In the genomic region with DNA sequence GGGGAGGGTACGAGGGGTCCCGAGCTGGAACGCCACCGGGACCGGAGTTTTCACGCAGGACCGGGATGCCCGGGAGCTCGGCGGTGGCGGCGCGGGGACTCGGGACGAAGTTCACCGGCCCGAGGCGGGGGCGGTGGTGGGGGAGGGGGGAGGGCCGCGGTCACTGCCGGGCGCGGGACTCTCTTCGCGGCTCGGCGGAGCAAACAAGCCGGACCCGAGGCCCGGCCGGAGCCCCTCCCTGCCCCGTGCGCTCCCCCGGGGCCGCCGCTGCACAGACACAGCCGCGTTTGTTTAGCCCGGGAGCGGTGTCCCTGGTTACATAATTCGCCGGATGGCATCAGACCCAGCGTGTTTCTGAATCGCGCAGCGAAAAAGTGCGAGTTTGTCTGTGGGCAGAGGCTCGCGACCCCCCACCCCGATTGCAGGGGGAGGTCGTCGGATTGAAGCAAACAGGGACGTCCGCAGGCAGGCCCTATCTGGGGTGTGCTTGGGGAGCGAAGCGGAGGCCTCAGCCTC, we compare ENCODE assay signal across 8 mouse cellular contexts. TPM values are rescaled to one million over a fixed set of nuclear protein-coding genes. Genes with fewer than 3 reads are reported as not detected.
DNase-seq lines count a peak whose midpoint lies in the region; ATAC-seq and TF ChIP-seq lines count a peak whose summit lies in the region.

No protein-coding gene starts in this region.

- H3K9ac ChIP-seq in MEL (ENCODE audit: control insufficient read depth, low read depth, low read length, poor library complexity, severe bottlenecking) = peak overlapping the region; percentile 76
- H3K9ac ChIP-seq in heart, embryonic 12.5 days = peak overlapping the region; percentile 100
- peak overlapping the region; percentile 97 for H3K9ac ChIP-seq in lung, embryonic 15.5 days

- no peak overlapping the region for H3K27ac ChIP-seq in MEL (ENCODE audit: control insufficient read depth, low read depth, low read length)
- peak overlapping the region; percentile 98 for H3K27ac ChIP-seq in heart, embryonic 12.5 days (ENCODE audit: poor library complexity, severe bottlenecking)
- H3K27ac ChIP-seq in lung, embryonic 15.5 days = peak overlapping the region; percentile 99

- peaks cover 0 to 5% of the 10 kb centered on the region in 2 experiments; a peak in 3 of 4 replicates for H3K36me3 ChIP-seq in MEL (ENCODE audit: control insufficient read depth in 1 of 2, insufficient read depth in 2 of 2, low read length in 2 of 2)
- H3K36me3 ChIP-seq in heart, embryonic 12.5 days = no peaks in the 10 kb centered on the region; the same call in 1 of the 2 replicates
- no peaks in the 10 kb centered on the region; the same call in 1 of the 2 replicates for H3K36me3 ChIP-seq in lung, embryonic 15.5 days

- no peak for TF ChIP-seq RAD21 in MEL (IDR thresholded peaks at IDR 0.05; ENCODE audit: low read depth, low read length)

- ATAC-seq in heart, embryonic 12.5 days (ENCODE audit: insufficient number of reproducible peaks, low FRiP score) = no peak
- ATAC-seq in lung, embryonic 15.5 days (ENCODE audit: borderline replicate concordance, extremely low read depth, low FRiP score, low TSS enrichment) = no peak

- H3K79me2 ChIP-seq in MEL (ENCODE audit: control insufficient read depth, insufficient read depth, low read length, poor library complexity) = peaks cover 36% of the 10 kb centered on the region

- no peak for TF ChIP-seq EP300 in MEL (IDR thresholded peaks at IDR 0.05; ENCODE audit: low read depth in 1 of 2, low read length in 2 of 2)

- H3K27me3 ChIP-seq in MEL (ENCODE audit: control insufficient read depth in 1 of 2, insufficient read depth in 2 of 2, low read length in 2 of 2) = peaks cover 0 to 5% of the 10 kb centered on the region in 2 experiments; a peak in 3 of 4 replicates
- H3K27me3 ChIP-seq in heart, embryonic 12.5 days (replicated peaks) = no peaks in the 10 kb centered on the region
- no peaks in the 10 kb centered on the region for H3K27me3 ChIP-seq in lung, embryonic 15.5 days

- TF ChIP-seq CTCF in MEL (IDR thresholded peaks at IDR 0.05 in 2 of 3, conservative IDR thresholded peaks at IDR 0.05 in 1 of 3; ENCODE audit: control insufficient read depth in 1 of 3, insufficient read depth in 1 of 3, low read depth in 2 of 3, low read length in 3 of 3, poor library complexity in 1 of 3, severe bottlenecking in 1 of 3) = no peak

- under 1% methylated on average over 51 of the region's 57 CpGs for WGBS in heart, embryonic 12.5 days
- WGBS in lung, embryonic 15.5 days = under 1% methylated on average over 48 of the region's 57 CpGs

- DNase-seq in 3134 (ENCODE audit: extremely low read depth, insufficient read length, low spot score) (peak; percentile 58), MEL (ENCODE audit: low read depth, low spot score) (peak; percentile 39)
- DNase-seq in embryo, embryonic 10 days (ENCODE audit: low spot score) = peak; percentile 55
- peak; percentile 35 to 73 for DNase-seq in layer of hippocampus, adult 18-20 months (ENCODE audit: low spot score in 2 of 2)
- DNase-seq in right cerebral cortex, postnatal 14 days = peak; percentile 41
- DNase-seq in urinary bladder, adult 18-20 months (ENCODE audit: low spot score in 2 of 2) = no peak

- peaks cover 2 to 17% of the 10 kb centered on the region in 2 experiments; a peak in 2 of 4 replicates for H3K4me1 ChIP-seq in MEL (ENCODE audit: control insufficient read depth in 1 of 2, insufficient read depth in 2 of 2, low read length in 2 of 2)
- H3K4me1 ChIP-seq in heart, embryonic 12.5 days (replicated peaks) = peaks cover 49% of the 10 kb centered on the region
- peaks cover 71% of the 10 kb centered on the region for H3K4me1 ChIP-seq in lung, embryonic 15.5 days

- H3K4me3 ChIP-seq in MEL (ENCODE audit: control insufficient read depth in 1 of 2, insufficient read depth in 1 of 2, low read depth in 2 of 2, low read length in 2 of 2) = peak overlapping the region; percentile 76 to 89
- peak overlapping the region; percentile 100 for H3K4me3 ChIP-seq in heart, embryonic 12.5 days
- peak overlapping the region; percentile 92 for H3K4me3 ChIP-seq in lung, embryonic 15.5 days

- H3K4me2 ChIP-seq in heart, embryonic 12.5 days = peak overlapping the region; percentile 96
- peak overlapping the region; percentile 92 for H3K4me2 ChIP-seq in lung, embryonic 15.5 days

- 0 out of 4 replicates have a peak, but pooled peaks of 1 of the 2 experiments have one; percentile 25 for TF ChIP-seq POLR2A in MEL (IDR thresholded peaks at IDR 0.05; ENCODE audit: control insufficient read depth in 1 of 2, insufficient read depth in 1 of 2, low read depth in 1 of 2, low read length in 2 of 2, poor library complexity in 1 of 2)

- H3K9me3 ChIP-seq in MEL (replicated peaks; ENCODE audit: insufficient read depth, low read length) = no peaks in the 10 kb centered on the region
- H3K9me3 ChIP-seq in heart, embryonic 12.5 days (replicated peaks) = no peaks in the 10 kb centered on the region
- no peaks in the 10 kb centered on the region for H3K9me3 ChIP-seq in lung, embryonic 15.5 days

TF ChIP-seq in MEL, 35 proteins besides CTCF, POLR2A, EP300 and RAD21:
- TF ChIP-seq MXI1 (IDR thresholded peaks at IDR 0.05; ENCODE audit: low read depth, low read length) = 0 out of 2 replicates have a peak, but pooled peaks have one; percentile 33
- no peak for TF ChIP-seq NELFE (IDR thresholded peaks at IDR 0.05; ENCODE audit: low read depth, low read length)

RNA-seq across cellular contexts. Expression of a gene that starts 1.2 kb away (rescaled TPM):
- 16.7 and 19.3 TPM in 2 replicates for total RNA-seq in MEL (2012; rRNA removed)
- polyA plus RNA-seq in MEL (2012; ENCODE audit: insufficient read depth in 1 of 2, insufficient read length in 2 of 2, low read depth in 1 of 2, low replicate concordance in 2 of 2, missing spikeins in 1 of 2) = 10 to 100 TPM in 1 of 2 experiments, not detected in 1; 69.3 TPM
- 54.0 and 54.6 TPM in 2 replicates for polyA plus RNA-seq in heart, embryonic 12.5 days (2016; fragmentation: Nextera tagmentation; extraction: Ambion mirVana)
- total RNA-seq in layer of hippocampus, adult 18-20 months (2021) = 100 to 1,000 TPM; 108 to 115 TPM
- polyA plus RNA-seq in lung, embryonic 15.5 days (2015; fragmentation: Nextera tagmentation; extraction: Ambion mirVana) = 68.6 and 73.1 TPM in 2 replicates

RNA-seq across cellular contexts. Expression of a gene that starts 20.8 kb away (rescaled TPM):
- total RNA-seq in MEL (2012; rRNA removed) = 10.1 and 21.6 TPM in 2 replicates
- polyA plus RNA-seq in MEL (2012; ENCODE audit: insufficient read depth in 1 of 2, insufficient read length in 2 of 2, low read depth in 1 of 2, low replicate concordance in 2 of 2, missing spikeins in 1 of 2) = 10 to 100 TPM; 16.0 to 49.7 TPM
- 0.19 and 0.22 TPM in 2 replicates for polyA plus RNA-seq in heart, embryonic 12.5 days (2016; fragmentation: Nextera tagmentation; extraction: Ambion mirVana)
- under 1 TPM; 0.25 to 0.77 TPM for total RNA-seq in layer of hippocampus, adult 18-20 months (2021)
- polyA plus RNA-seq in lung, embryonic 15.5 days (2015; fragmentation: Nextera tagmentation; extraction: Ambion mirVana) = 0.25 and 0.39 TPM in 2 replicates

RNA-seq across cellular contexts. Expression of a gene that starts 50.9 kb away (rescaled TPM):
- 88.9 and 90.0 TPM in 2 replicates for total RNA-seq in MEL (2012; rRNA removed)
- polyA plus RNA-seq in MEL (2012; ENCODE audit: insufficient read depth in 1 of 2, insufficient read length in 2 of 2, low read depth in 1 of 2, low replicate concordance in 2 of 2, missing spikeins in 1 of 2) = 10 to 100 TPM in 1 of 2 experiments, not detected in 1; 84.7 TPM
- 99.2 and 99.4 TPM in 2 replicates for polyA plus RNA-seq in heart, embryonic 12.5 days (2016; fragmentation: Nextera tagmentation; extraction: Ambion mirVana)
- total RNA-seq in layer of hippocampus, adult 18-20 months (2021) = 10 to 100 TPM; 28.0 to 29.0 TPM
- 73.2 and 79.2 TPM in 2 replicates for polyA plus RNA-seq in lung, embryonic 15.5 days (2015; fragmentation: Nextera tagmentation; extraction: Ambion mirVana)

Comparison
In these comparisons a context has a peak if more than half of its experiments do, and no peak if none do; other contexts are left out.
1. DNase-seq: peak in 3134 (single experiment), MEL (single experiment), embryo, embryonic 10 days (single experiment), layer of hippocampus, adult 18-20 months (2 of 2) and right cerebral cortex, postnatal 14 days (single experiment); none in urinary bladder, adult 18-20 months (0 of 2).
2. RNA of a gene that starts 20.8 kb away (polyA plus RNA-seq): 16.0 to 49.7 TPM in MEL; 0.25 to 0.39 TPM in lung, embryonic 15.5 days and 0.19 to 0.22 TPM in heart, embryonic 12.5 days; every median in the first group is over 10 times any median in the second.
3. Peak in every context shown above with its lines, with median percentiles within 50 percentile points of each other: H3K4me3 ChIP-seq and H3K9ac ChIP-seq.